9 mouse cellular contexts compared by ENCODE assay signal in genomic region chr5:139894025-139894508, GRCm38 (mm10). TPM values are rescaled to one million over a fixed set of nuclear protein-coding genes. Genes with fewer than 3 reads are reported as not detected.
A peak's percentile ranks its signal among the peaks of the same experiment; 100 is the strongest.
DNase-seq lines count a peak whose midpoint lies in the region; TF ChIP-seq lines count a peak whose summit lies in the region.
"Had no signal": no experiment of that assay in that cellular context is flagged by ENCODE, and none has a peak within 500 bp of the region (broad histone marks: within the 10 kb centered on the region; RNA-seq: fewer than 3 reads in every experiment).

No protein-coding gene starts in this region.

- no peak overlapping the region for H3K27ac ChIP-seq in layer of hippocampus, adult 2 months

- no peak overlapping the region for H3K4me3 ChIP-seq in layer of hippocampus, adult 2 months
- H3K4me3 ChIP-seq: myocyte had no signal

- no peak for TF ChIP-seq CTCF in layer of hippocampus, adult 2 months (conservative IDR thresholded peaks at IDR 0.05)

- peak; percentile 29 for DNase-seq in embryo, embryonic 10 days (ENCODE audit: low spot score)
- no peak for DNase-seq in embryo, embryonic 9.5 days (ENCODE audit: extremely low spot score)
- DNase-seq in thymus, postnatal 14 days: peak; percentile 9
- no peak for DNase-seq in thymus, adult 18-20 months
- DNase-seq in lung, postnatal 10 days: peak; percentile 67
- DNase-seq in layer of hippocampus, adult 2 months (ENCODE audit: low spot score in 2 of 2): no peak
- DNase-seq in right cerebral cortex, postnatal 25 days: no peak
- DNase-seq in left cerebral cortex, adult 8-10 months (ENCODE audit: low spot score in 2 of 2): no peak

RNA-seq across cellular contexts. Expression of gene Elfn1, which starts 13.7 kb away (rescaled TPM):
- 10 to 100 TPM; 27.0 to 29.1 TPM for total RNA-seq in layer of hippocampus, adult 2 months (2021)
- total RNA-seq in left cerebral cortex, adult 8-10 months (2022): 10 to 100 TPM; 30.3 to 34.3 (median 30.7) TPM

Comparison
In these comparisons a context has a peak if more than half of its experiments do, and no peak if none do; other contexts are left out.
1. DNase-seq: peak in embryo, embryonic 10 days (single experiment), thymus, postnatal 14 days (single experiment) and lung, postnatal 10 days (single experiment); none in embryo, embryonic 9.5 days (single experiment), thymus, adult 18-20 months (0 of 2), layer of hippocampus, adult 2 months (0 of 2), right cerebral cortex, postnatal 25 days (single experiment) and left cerebral cortex, adult 8-10 months (0 of 2).